In genomic region chr7:87186443-87187153, GRCm38 (mm10) we compare ENCODE assay signal across 14 mouse cellular contexts. TPM values are rescaled to one million over a fixed set of nuclear protein-coding genes. Genes with fewer than 3 reads are reported as not detected.
A peak's percentile ranks its signal among the peaks of the same experiment; 100 is the strongest.
DNase-seq lines count a peak whose midpoint lies in the region; ATAC-seq lines count a peak whose summit lies in the region.
"Had no signal": no experiment of that assay in that cellular context is flagged by ENCODE, and none has a peak within 500 bp of the region (broad histone marks: within the 10 kb centered on the region; RNA-seq: fewer than 3 reads in every experiment).

No protein-coding gene starts in this region.

- ATAC-seq in forebrain, embryonic 16.5 days = peak; percentile 93
- ATAC-seq in neural tube, embryonic 15.5 days (ENCODE audit: low FRiP score) = peak; percentile 74
- ATAC-seq in liver, embryonic 11.5 days (replicated peaks; ENCODE audit: low FRiP score) = no peak
- ATAC-seq: intestine, embryonic 16.5 days had no signal

- H3K4me2 ChIP-seq in forebrain, embryonic 16.5 days (ENCODE audit: low read length) = no peak overlapping the region
- no peak overlapping the region for H3K4me2 ChIP-seq in neural tube, embryonic 15.5 days
- H3K4me2 ChIP-seq in liver, embryonic 11.5 days = no peak overlapping the region

- peaks cover 5% of the 10 kb centered on the region for H3K4me1 ChIP-seq in forebrain, embryonic 16.5 days (replicated peaks; ENCODE audit: control insufficient read depth, insufficient read depth, low read length)
- no peaks in the 10 kb centered on the region for H3K4me1 ChIP-seq in neural tube, embryonic 15.5 days
- no peaks in the 10 kb centered on the region for H3K4me1 ChIP-seq in liver, embryonic 11.5 days (replicated peaks; ENCODE audit: control insufficient read depth, insufficient read depth, low read length)

- DNase-seq in embryo, embryonic 10 days (ENCODE audit: low spot score) = peak; percentile 11
- no peak for DNase-seq in embryo, embryonic 9.5 days (ENCODE audit: extremely low spot score)
- DNase-seq in mesoderm, embryonic 11.5 days (ENCODE audit: low read depth, low spot score) = peak; percentile 16
- DNase-seq in gastrocnemius, postnatal 36 days = no peak
- no peak for DNase-seq in liver, embryonic 11.5 days (ENCODE audit: low spot score)
- DNase-seq in lung, postnatal 14 days = no peak
- DNase-seq: adrenal gland, adult 8-10 months; cerebellum, postnatal 25 days; gastrocnemius, postnatal 25 days; kidney, postnatal 25 days had no signal

- H3K9ac ChIP-seq in forebrain, embryonic 16.5 days (replicated peaks; ENCODE audit: low read depth, low read length) = no peak overlapping the region
- no peak overlapping the region for H3K9ac ChIP-seq in neural tube, embryonic 15.5 days (replicated peaks)
- no peak overlapping the region for H3K9ac ChIP-seq in liver, embryonic 11.5 days (ENCODE audit: low read depth, low read length)

- no peak overlapping the region for H3K27ac ChIP-seq in forebrain, embryonic 16.5 days (ENCODE audit: low read length)
- H3K27ac ChIP-seq in neural tube, embryonic 15.5 days (replicated peaks) = no peak overlapping the region
- no peak overlapping the region for H3K27ac ChIP-seq in liver, embryonic 11.5 days (ENCODE audit: low read depth, low read length)

- 20% methylated on average over 2 of the region's 2 CpGs for WGBS in forebrain, embryonic 16.5 days
- 25% methylated on average over 2 of the region's 2 CpGs for WGBS in neural tube, embryonic 15.5 days
- WGBS in liver, embryonic 11.5 days = 79% methylated on average over 2 of the region's 2 CpGs

- no peaks in the 10 kb centered on the region for H3K36me3 ChIP-seq in forebrain, embryonic 16.5 days (ENCODE audit: control insufficient read depth, insufficient read depth)
- H3K36me3 ChIP-seq in neural tube, embryonic 15.5 days = no peaks in the 10 kb centered on the region
- H3K36me3 ChIP-seq in liver, embryonic 11.5 days (ENCODE audit: control insufficient read depth, insufficient read depth, low read length) = no peaks in the 10 kb centered on the region

- intact Hi-C loops in gastrocnemius, postnatal 36 days (cut with DNase I) = no loop called here

- no peak overlapping the region for H3K4me3 ChIP-seq in forebrain, embryonic 16.5 days (replicated peaks; ENCODE audit: low read length)
- H3K4me3 ChIP-seq in neural tube, embryonic 15.5 days (replicated peaks) = no peak overlapping the region
- H3K4me3 ChIP-seq in liver, embryonic 11.5 days (ENCODE audit: low read depth, low read length) = no peak overlapping the region

- no peaks in the 10 kb centered on the region for H3K27me3 ChIP-seq in forebrain, embryonic 16.5 days (replicated peaks; ENCODE audit: control insufficient read depth, insufficient read depth, low read length)
- H3K27me3 ChIP-seq in neural tube, embryonic 15.5 days (replicated peaks) = no peaks in the 10 kb centered on the region
- no peaks in the 10 kb centered on the region for H3K27me3 ChIP-seq in liver, embryonic 11.5 days (replicated peaks; ENCODE audit: control insufficient read depth, insufficient read depth, low read length)

- no peaks in the 10 kb centered on the region for H3K9me3 ChIP-seq in forebrain, embryonic 16.5 days (ENCODE audit: control insufficient read depth, low read length)
- H3K9me3 ChIP-seq in neural tube, embryonic 15.5 days (replicated peaks) = no peaks in the 10 kb centered on the region
- H3K9me3 ChIP-seq in liver, embryonic 11.5 days (ENCODE audit: control insufficient read depth, low read length) = no peaks in the 10 kb centered on the region

RNA-seq across cellular contexts. Expression of gene Nox4, which starts 59.3 kb away (rescaled TPM):
- 1.4 and 1.8 TPM in 2 replicates for polyA plus RNA-seq in forebrain, embryonic 16.5 days (2015; fragmentation: Nextera tagmentation; extraction: Ambion mirVana)
- 1.7 and 1.9 TPM in 2 replicates for polyA plus RNA-seq in neural tube, embryonic 15.5 days (2015; fragmentation: Nextera tagmentation; extraction: Ambion mirVana)
- 1 to 10 TPM; 1.5 to 1.9 TPM for total RNA-seq in gastrocnemius, postnatal 36 days (2021)
- 0.81 and 1.2 TPM in 2 replicates for polyA plus RNA-seq in liver, embryonic 11.5 days (2014; fragmentation: Nextera tagmentation; extraction: Ambion mirVana)
- total RNA-seq: megakaryocyte-erythroid progenitor cell, adult 5-6 weeks had no signal

Comparison
In these comparisons a context has a peak if more than half of its experiments do, and no peak if none do; other contexts are left out.
1. DNase-seq: peak in embryo, embryonic 10 days (single experiment) and mesoderm, embryonic 11.5 days (single experiment); none in embryo, embryonic 9.5 days (single experiment), gastrocnemius, postnatal 36 days (0 of 2), liver, embryonic 11.5 days (single experiment) and lung, postnatal 14 days (single experiment).